Mouse (Mus musculus): ENCODE measurements around the gene R3hdml.

DNA sequence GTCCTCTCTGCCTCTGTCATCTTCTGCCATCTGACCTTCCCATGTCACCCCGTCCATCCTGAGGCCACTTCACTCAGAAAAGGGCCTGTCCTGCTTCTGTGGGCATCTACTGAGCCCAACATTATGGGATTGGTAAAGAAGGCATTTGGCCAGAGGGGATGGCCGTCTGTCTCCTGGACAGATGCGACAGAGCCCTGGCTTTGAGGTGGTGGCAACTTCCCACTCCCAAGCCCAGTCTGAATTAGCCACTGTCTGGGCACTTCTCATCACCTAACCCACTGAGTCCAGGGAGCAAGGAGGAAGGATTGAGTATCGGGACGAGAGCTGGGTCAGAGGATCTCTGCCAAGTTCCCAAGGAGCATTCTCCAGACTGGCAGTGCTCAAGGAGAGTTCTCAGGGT, at the start of gene R3hdml:
- no peak for TF ChIP-seq CTCF (IDR thresholded peaks at IDR 0.05; ENCODE audit: borderline replicate concordance, control insufficient read depth, extremely low read depth, insufficient read depth, low read length, poor library complexity)
- no peak for TF ChIP-seq POLR2A (IDR thresholded peaks at IDR 0.05; ENCODE audit: control insufficient read depth, extremely low read depth, insufficient read depth, low read length, poor library complexity)

Measured in thymus, adult 2 months (tissue).